Mouse (Mus musculus) heart, adult 18-20 months (tissue): Measurements from ENCODE around the gene Ccdc162. TPM values are rescaled to one million over a fixed set of nuclear protein-coding genes. Genes with fewer than 3 reads are reported as not detected.

ENCODE experiments used
- DNase-seq, 2 experiments: peaks; one replicate each; pipeline ENCODE4 v3.0.0; 2021 to 2022; ENCODE audit warnings: mixed read lengths in 1 of 2
- total RNA-seq, 2 experiments: library from RNA; stranded (reverse); gene quantifications; 2 replicates each; pipeline ENCODE4 v1.2.3; 2021

The Ccdc162 gene
- total RNA-seq, 2 experiments from 2014 or later, result 0.22 to 0.46 TPM

- DNase-seq, result no peak
Observed at GRCm38 (mm10) chr10:41635276-41636033, 81.0 kb downstream of the Ccdc162 start.

GRCm38 (mm10) chr10:41633801-41634200, 82.6 kb downstream of the Ccdc162 start:
- peak in 1 of 2 experiments; percentile 11 for DNase-seq

- DNase-seq, result no peak
Observed at GRCm38 (mm10) chr10:41632062-41632461, 84.4 kb downstream of the Ccdc162 start.

GRCm38 (mm10) chr10:41626996-41627395, 89.4 kb downstream of the Ccdc162 start:
- no peak for DNase-seq

DNA sequence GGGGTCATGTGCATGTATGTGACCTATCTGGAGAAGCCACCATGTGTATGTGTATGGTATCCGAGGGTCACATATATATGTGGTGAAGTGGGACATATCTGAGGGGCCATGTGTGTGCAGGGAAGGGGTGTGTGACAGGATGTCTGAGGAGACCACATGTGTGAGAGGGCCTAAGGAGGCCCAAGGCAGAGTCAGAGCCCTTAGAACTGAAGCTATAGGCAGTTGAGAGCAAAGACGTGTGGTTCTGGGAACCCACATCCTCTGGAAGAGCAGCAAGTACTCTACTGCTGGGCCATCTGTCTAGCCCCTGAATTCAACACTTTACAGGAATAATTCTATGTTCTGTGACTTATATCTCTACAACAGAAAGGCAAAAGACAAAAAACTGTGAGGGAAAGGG, 96.4 kb downstream of the Ccdc162 start:
- no peak for DNase-seq

DNA sequence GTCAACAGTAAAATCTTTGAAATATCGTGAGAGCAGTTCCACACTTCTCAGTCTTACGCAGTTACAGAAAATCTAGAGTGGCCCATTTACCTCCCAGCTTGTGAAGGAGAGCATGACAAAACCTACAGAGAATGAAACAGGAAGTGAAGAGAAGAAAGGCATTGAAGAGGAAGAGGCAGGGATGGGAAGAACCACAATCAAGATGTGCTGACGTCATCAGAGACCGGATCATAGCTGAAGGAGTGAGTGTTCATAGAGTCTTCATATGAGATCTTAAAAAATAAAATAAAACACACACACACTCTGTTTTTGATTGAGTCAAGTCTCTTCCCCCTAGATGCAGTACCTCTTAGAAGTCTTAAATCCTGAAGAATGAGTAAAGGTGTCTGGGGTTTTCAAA, 100.9 kb downstream of the Ccdc162 start:
- DNase-seq, result no peak

DNA sequence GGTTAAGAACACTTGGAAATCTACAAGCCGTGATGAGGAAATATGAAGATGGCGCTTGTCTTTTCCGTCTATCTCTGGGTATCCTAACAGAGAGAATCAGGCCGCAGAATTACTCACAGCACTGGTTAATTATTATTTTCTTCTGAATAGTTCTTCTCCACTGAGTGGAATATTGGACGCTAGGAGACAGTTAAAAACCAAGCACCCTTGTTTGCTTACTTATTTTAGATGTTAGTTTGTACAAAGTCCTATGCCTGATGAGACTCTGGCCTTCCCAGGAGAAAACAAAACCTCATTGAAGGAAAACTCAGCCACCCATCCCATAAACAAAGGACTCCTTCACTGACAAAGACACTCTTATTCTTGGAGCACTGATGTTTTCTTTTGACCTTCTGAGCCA, 104.5 kb downstream of the Ccdc162 start:
- DNase-seq, result no peak

DNA sequence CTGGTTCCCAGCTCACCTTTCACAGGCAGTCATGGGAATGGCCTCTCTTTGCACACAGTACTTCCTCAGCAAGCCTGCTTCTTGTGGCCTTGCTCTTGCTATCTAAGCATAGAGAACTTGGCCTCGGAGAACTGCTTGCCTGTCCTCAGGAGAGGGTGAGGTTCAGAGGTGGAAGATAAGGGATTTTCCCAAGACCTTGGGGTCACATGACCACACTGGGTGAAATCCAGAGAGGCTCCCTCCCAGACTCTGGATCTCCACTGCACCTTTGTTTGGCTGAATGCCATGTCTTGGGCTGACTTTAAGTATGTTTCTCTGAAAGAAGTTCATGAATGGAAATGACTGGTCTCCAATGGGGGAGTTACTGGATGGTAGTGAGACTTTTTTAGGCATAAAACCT, 107.0 kb downstream of the Ccdc162 start:
- DNase-seq, result no peak

- DNase-seq, result no peak
Observed at GRCm38 (mm10) chr10:41608485-41608884, 107.9 kb downstream of the Ccdc162 start.

- no peak for DNase-seq
Observed at GRCm38 (mm10) chr10:41602667-41603066, 113.8 kb downstream of the Ccdc162 start.

- DNase-seq, result peak; percentile 5 to 25
Observed at GRCm38 (mm10) chr10:41601898-41602545, 114.4 kb downstream of the Ccdc162 start.

DNA sequence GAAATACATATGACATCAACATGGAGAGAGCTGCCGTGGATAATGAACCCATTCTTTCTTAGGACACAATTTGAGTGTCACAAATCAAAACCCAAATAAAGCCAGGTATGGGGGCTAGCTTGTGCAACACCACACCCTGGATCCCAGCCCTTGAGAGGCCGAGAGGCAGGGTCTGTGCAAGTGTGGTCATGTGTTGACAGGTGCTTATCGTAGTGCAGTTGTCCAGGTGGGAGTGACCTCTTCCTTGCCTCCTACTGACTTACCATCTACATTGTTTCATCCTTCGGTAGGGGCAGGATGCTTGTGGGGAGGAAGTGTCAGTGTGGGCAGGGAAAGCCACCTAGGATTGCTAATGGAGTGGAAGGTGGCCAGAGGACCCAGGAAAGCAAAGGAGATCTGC, 115.1 kb downstream of the Ccdc162 start:
- DNase-seq, result no peak

DNA sequence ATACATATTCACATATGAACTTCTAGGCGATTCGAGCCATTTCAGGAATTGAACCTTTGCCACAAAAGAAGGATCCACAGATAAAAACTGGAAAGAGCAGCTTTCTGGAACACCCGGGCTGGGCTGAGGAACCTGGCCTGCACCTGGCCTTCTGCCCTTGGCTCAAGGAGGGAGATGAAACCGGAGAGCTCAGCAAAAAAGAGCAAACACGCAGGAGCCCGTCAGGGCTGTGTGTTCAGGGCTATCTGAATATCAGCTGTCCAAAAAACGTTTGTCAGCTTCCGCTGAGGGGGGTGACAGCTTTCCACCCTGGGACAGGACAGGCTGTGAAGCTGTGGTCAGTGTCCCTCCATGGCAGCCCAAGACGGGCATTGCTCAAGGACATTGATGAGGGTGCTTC, 117.4 kb downstream of the Ccdc162 start:
- DNase-seq, result no peak

GRCm38 (mm10) chr10:41598221-41598620, 118.2 kb downstream of the Ccdc162 start:
- peak; percentile 41 to 63 for DNase-seq

DNA sequence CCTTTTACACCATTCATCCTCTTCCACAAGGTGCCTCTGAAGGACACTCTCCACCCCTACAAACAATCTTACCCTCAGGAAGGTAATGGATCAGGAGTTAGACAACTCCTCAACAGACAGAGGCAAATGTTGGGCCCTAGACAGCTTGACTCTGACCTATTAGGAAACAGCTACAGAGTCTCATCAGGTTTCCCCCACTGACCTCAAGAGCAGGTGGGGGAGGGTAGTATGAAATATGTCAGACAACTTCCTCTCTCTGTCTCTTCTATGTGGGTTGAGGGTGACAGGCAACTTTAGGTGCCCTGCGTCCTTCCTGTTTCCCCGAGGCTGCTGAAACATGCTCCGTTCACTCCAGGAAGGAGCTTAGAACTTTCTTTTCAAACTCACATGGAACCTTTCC, 120.9 kb downstream of the Ccdc162 start:
- DNase-seq, result peak in 1 of 2 experiments; percentile 21

DNA sequence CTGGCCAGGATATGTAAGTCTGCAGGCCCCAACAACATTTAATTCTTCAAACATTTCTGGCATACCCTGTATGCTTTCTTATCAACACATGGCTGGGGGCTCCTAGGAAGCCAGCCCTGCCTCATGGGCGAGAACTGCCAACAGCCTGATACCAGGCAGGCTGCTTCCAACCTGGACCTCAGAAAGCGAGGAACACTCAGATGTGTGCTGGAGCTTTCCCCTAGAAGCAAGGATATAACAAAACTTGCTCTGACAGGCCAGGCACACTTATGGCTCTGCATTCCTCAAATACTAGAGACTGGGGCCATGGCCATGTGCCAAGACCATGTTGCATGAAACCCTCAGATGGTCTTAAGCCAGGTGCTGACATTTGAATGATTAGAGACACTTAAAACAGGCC, 121.5 kb downstream of the Ccdc162 start:
- DNase-seq, result peak; percentile 23 to 27

DNA sequence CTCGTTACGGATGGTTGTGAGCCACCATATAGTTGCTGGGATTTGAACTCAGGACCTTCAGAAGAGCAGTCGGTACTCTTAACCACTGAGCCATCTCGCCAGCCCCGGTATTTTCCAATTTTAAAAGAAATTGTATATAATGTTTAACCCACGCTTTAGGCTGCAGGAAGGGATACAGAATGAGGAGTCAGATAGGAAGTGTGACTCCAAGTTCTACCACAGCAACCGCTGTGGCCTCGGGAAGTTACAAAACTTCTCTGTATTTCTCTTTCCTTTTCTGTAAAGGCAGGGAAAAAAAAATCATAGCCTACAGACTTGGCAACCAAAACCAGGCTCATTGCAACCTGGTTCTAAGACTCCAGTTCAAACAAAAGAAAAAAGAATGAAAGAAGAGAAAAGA, 122.0 kb downstream of the Ccdc162 start:
- DNase-seq, result no peak

- no peak for DNase-seq
Observed at GRCm38 (mm10) chr10:41588616-41589015, 127.8 kb downstream of the Ccdc162 start.

GRCm38 (mm10) chr10:41586947-41587852, 129.2 kb downstream of the Ccdc162 start:
- DNase-seq, result no peak

DNA sequence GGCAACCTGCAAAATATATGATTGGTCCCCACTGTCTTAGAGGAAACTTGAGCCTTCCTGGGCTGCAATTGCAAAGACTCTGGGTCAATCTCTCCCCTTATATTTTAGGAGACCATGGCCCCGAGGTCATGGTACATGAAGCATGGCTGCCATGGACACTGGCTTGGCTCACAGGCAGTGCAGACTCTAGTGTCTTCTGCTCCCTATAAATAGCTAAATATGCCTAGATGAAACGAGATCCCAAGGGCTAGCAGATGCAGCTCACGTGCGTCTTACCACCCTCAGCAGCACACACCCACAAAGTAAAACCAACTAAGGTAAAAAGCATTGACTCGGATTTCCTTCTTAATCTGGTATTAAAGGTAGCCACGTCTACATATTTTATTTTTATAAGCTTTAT, 133.1 kb downstream of the Ccdc162 start:
- no peak for DNase-seq

- DNase-seq, result no peak
Observed at GRCm38 (mm10) chr10:41582901-41583361, 133.5 kb downstream of the Ccdc162 start.

DNA sequence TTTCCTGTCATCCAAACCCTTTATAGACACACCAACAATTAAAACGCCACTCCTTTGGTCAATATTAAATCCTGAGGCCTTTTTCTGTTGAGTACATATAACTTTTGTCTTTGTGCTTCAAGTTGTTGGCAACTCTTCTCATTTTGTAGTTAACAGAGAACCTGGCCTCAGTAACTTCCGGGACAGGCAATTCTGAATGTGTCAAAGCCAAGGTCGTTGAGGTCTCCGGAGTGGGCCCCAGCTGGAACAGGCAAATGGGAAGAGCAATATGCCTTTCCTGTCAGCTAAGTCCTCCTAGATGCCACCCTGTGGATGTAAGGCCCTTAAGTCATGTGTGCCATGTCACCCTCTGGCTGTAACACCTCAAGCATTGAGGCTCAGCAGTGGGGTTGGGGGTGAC, 136.0 kb downstream of the Ccdc162 start:
- no peak for DNase-seq

GRCm38 (mm10) chr10:41578541-41578940, 137.9 kb downstream of the Ccdc162 start:
- DNase-seq, result no peak
